ENCODE assay signal across 14 mouse cellular contexts in genomic region chrX:104567497-104567896, GRCm38 (mm10).
A peak's percentile ranks its signal among the peaks of the same experiment; 100 is the strongest.
DNase-seq lines count a peak whose midpoint lies in the region; ATAC-seq lines count a peak whose summit lies in the region.
"Had no signal": no experiment of that assay in that cellular context is flagged by ENCODE, and none has a peak within 500 bp of the region (broad histone marks: within the 10 kb centered on the region; RNA-seq: fewer than 3 reads in every experiment).

No protein-coding gene starts in this region.

- H3K9ac ChIP-seq in kidney, embryonic 16.5 days (replicated peaks; ENCODE audit: low read length) = no peak overlapping the region
- H3K9ac ChIP-seq in liver, embryonic 13.5 days = no peak overlapping the region

- DNase-seq in kidney, postnatal 4 days = no peak
- DNase-seq in liver, embryonic 13.5 days = no peak
- no peak for DNase-seq in thymus, postnatal 0 days (ENCODE audit: low spot score)
- DNase-seq in urinary bladder, adult 18-20 months (ENCODE audit: low spot score in 2 of 2) = no peak
- DNase-seq: cerebellum, adult 18-20 months; gastrocnemius, postnatal 36 days; thymus, adult 18-20 months had no signal

- H3K27me3 ChIP-seq in kidney, embryonic 16.5 days (ENCODE audit: insufficient read depth, low read length) = no peaks in the 10 kb centered on the region; the same call in 1 of the 2 replicates
- peaks cover 2% of the 10 kb centered on the region for H3K27me3 ChIP-seq in megakaryocyte, embryonic 14.5 days (replicated peaks)
- H3K27me3 ChIP-seq in liver, embryonic 13.5 days = peaks cover 5% of the 10 kb centered on the region; the same call in 1 of the 2 replicates

- no peak for ATAC-seq in kidney, embryonic 16.5 days (ENCODE audit: low FRiP score, low TSS enrichment)
- no peak for ATAC-seq in megakaryocyte, adult 5-6 weeks (ENCODE audit: poor library complexity, severe bottlenecking)
- peak; percentile 86 for ATAC-seq in liver, embryonic 13.5 days (ENCODE audit: low read depth)
- ATAC-seq: hindbrain, postnatal 0 days had no signal

- WGBS in kidney, embryonic 16.5 days = 75% methylated on average over 3 of the region's 3 CpGs
- 31% methylated on average over 3 of the region's 3 CpGs for whole genome bisulfite sequencing in liver, embryonic 13.5 days (ENCODE audit: insufficient replicate concordance)

- no peak overlapping the region for H3K4me2 ChIP-seq in kidney, embryonic 16.5 days (replicated peaks; ENCODE audit: low read depth, low read length)
- no peak overlapping the region for H3K4me2 ChIP-seq in liver, embryonic 13.5 days

- no peaks in the 10 kb centered on the region for H3K36me3 ChIP-seq in kidney, embryonic 16.5 days (ENCODE audit: insufficient read depth, low read length)
- H3K36me3 ChIP-seq in megakaryocyte, embryonic 14.5 days (replicated peaks; ENCODE audit: low read length) = no peaks in the 10 kb centered on the region
- H3K36me3 ChIP-seq in liver, embryonic 13.5 days = no peaks in the 10 kb centered on the region
- H3K36me3 ChIP-seq: midbrain, embryonic 10.5 days had no signal

- H3K4me3 ChIP-seq in kidney, embryonic 16.5 days (ENCODE audit: low read length) = no peak overlapping the region
- H3K4me3 ChIP-seq in megakaryocyte, embryonic 14.5 days (replicated peaks) = peak overlapping the region; percentile 26
- no peak overlapping the region for H3K4me3 ChIP-seq in liver, embryonic 13.5 days (replicated peaks)
- H3K4me3 ChIP-seq: erythroblast, embryonic 14.5 days; midbrain, embryonic 10.5 days; myocyte had no signal

- H3K27ac ChIP-seq in kidney, embryonic 16.5 days (ENCODE audit: low read length) = 0 out of 2 replicates have a peak overlapping the region, but pooled peaks have one; percentile 12
- no peak overlapping the region for H3K27ac ChIP-seq in liver, embryonic 13.5 days
- H3K27ac ChIP-seq: hindbrain, postnatal 0 days; midbrain, embryonic 10.5 days had no signal

- no peaks in the 10 kb centered on the region for H3K9me3 ChIP-seq in kidney, embryonic 16.5 days (ENCODE audit: low read length)
- no peaks in the 10 kb centered on the region for H3K9me3 ChIP-seq in megakaryocyte, embryonic 14.5 days
- no peaks in the 10 kb centered on the region for H3K9me3 ChIP-seq in liver, embryonic 13.5 days (replicated peaks)
- H3K9me3 ChIP-seq: midbrain, embryonic 10.5 days had no signal

- H3K4me1 ChIP-seq in kidney, embryonic 16.5 days (ENCODE audit: insufficient read depth, low read length) = no peaks in the 10 kb centered on the region
- peaks cover 9% of the 10 kb centered on the region; the same call in 1 of the 2 replicates for H3K4me1 ChIP-seq in megakaryocyte, embryonic 14.5 days
- H3K4me1 ChIP-seq in liver, embryonic 13.5 days (replicated peaks) = peaks cover 8% of the 10 kb centered on the region
- H3K4me1 ChIP-seq: midbrain, embryonic 10.5 days had no signal
